Mouse (Mus musculus): ENCODE data around the gene Krt86. TPM values are rescaled to one million over a fixed set of nuclear protein-coding genes. Genes with fewer than 3 reads are reported as not detected.
A peak's percentile ranks its signal among the peaks of the same experiment; 100 is the strongest.

Gene Krt86
- polyA plus RNA-seq, 1 experiment from 2014 or later = not detected

- Histone ChIP-seq H3K4me2 (replicated peaks) (no peak overlapping the region), H3K9ac (no peak overlapping the region), H3K4me1 (no peaks in the 10 kb centered on the region), H3K27me3 (peaks cover 4% of the 10 kb centered on the region; the same call in 1 of the 2 replicates), H3K9me3 (peaks cover 4% of the 10 kb centered on the region), H3K4me3 (no peak overlapping the region), H3K27ac (no peak overlapping the region), H3K36me3 (no peaks in the 10 kb centered on the region)
- 76% methylated on average over 14 of the region's 14 CpGs for WGBS
- no peak for ATAC-seq (ENCODE audit: low FRiP score, low read depth)
Measured at GRCm38 (mm10) chr15:101459283-101459682, 14.0 kb upstream of the Krt86 start.

- H3K9me3 ChIP-seq = no peaks in the 10 kb centered on the region
- no peak within 1 kb of the TSS for H3K27ac ChIP-seq
- no peak within 1 kb of the TSS for H3K4me2 ChIP-seq (replicated peaks)
- H3K27me3 ChIP-seq = peaks cover 4% of the 10 kb centered on the region; the same call in 1 of the 2 replicates
- no peaks in the 10 kb centered on the region for H3K4me1 ChIP-seq
- no peak within 1 kb of the TSS for H3K4me3 ChIP-seq
- H3K9ac ChIP-seq = no peak within 1 kb of the TSS
- 77% methylated on average over 13 of the region's 13 CpGs for WGBS
- no peak for ATAC-seq (ENCODE audit: low FRiP score, low read depth)
- H3K36me3 ChIP-seq = no peaks in the 10 kb centered on the region
Measured at GRCm38 (mm10) chr15:101463651-101464050, 9.6 kb upstream of the Krt86 start, which contains the start of gene Krt81. TSS of gene Krt81 (minus strand) at chr15:101463751.

- Histone ChIP-seq H3K27ac (no peak overlapping the region), H3K4me1 (no peaks in the 10 kb centered on the region), H3K9ac (no peak overlapping the region), H3K36me3 (no peaks in the 10 kb centered on the region), H3K9me3 (no peaks in the 10 kb centered on the region), H3K4me3 (no peak overlapping the region), H3K4me2 (replicated peaks) (no peak overlapping the region), H3K27me3 (no peaks in the 10 kb centered on the region)
- 83% methylated on average over 4 of the region's 4 CpGs for WGBS
- no peak for ATAC-seq (ENCODE audit: low FRiP score, low read depth)
Measured at GRCm38 (mm10) chr15:101469093-101469492, 4.2 kb upstream of the Krt86 start.

GRCm38 (mm10) chr15:101479007-101479665 is 5.9 kb downstream of the Krt86 start:
- no peak for ATAC-seq (ENCODE audit: low FRiP score, low read depth)
- 7% methylated on average over 31 of the region's 31 CpGs for WGBS
- peak overlapping the region; percentile 60 for H3K4me2 ChIP-seq (replicated peaks)
- no peaks in the 10 kb centered on the region for H3K9me3 ChIP-seq
- H3K9ac ChIP-seq = peak overlapping the region; percentile 40; the same call in 1 of the 2 replicates
- peaks cover 10% of the 10 kb centered on the region for H3K4me1 ChIP-seq
- H3K36me3 ChIP-seq = no peaks in the 10 kb centered on the region
- H3K4me3 ChIP-seq = peak overlapping the region; percentile 33
- H3K27ac ChIP-seq = no peak overlapping the region
- H3K27me3 ChIP-seq = peaks cover 39% of the 10 kb centered on the region

- H3K9me3 ChIP-seq = no peaks in the 10 kb centered on the region
- no peak overlapping the region for H3K27ac ChIP-seq
- peaks cover 10% of the 10 kb centered on the region for H3K4me1 ChIP-seq
- H3K9ac ChIP-seq = no peak overlapping the region
- no peaks in the 10 kb centered on the region for H3K36me3 ChIP-seq
- WGBS = 43% methylated on average over 11 of the region's 11 CpGs
- H3K4me2 ChIP-seq (replicated peaks) = peak overlapping the region; percentile 60
- no peak for ATAC-seq (ENCODE audit: low FRiP score, low read depth)
- H3K4me3 ChIP-seq = peak overlapping the region; percentile 33
- peaks cover 39% of the 10 kb centered on the region for H3K27me3 ChIP-seq
Measured at GRCm38 (mm10) chr15:101479666-101480060, 6.4 kb downstream of the Krt86 start.

GRCm38 (mm10) chr15:101482056-101482455 is 8.8 kb downstream of the Krt86 start:
- WGBS = 44% methylated on average over 4 of the region's 4 CpGs

GRCm38 (mm10) chr15:101483646-101484045 is 10.4 kb downstream of the Krt86 start:
- Histone ChIP-seq H3K4me1 (peaks cover 20% of the 10 kb centered on the region), H3K9ac (no peak overlapping the region), H3K4me2 (replicated peaks) (no peak overlapping the region), H3K4me3 (no peak overlapping the region), H3K36me3 (no peaks in the 10 kb centered on the region), H3K9me3 (no peaks in the 10 kb centered on the region), H3K27me3 (peaks cover 28% of the 10 kb centered on the region), H3K27ac (no peak overlapping the region)
- 100% methylated on average over 1 of the region's 1 CpGs for WGBS
- no peak for ATAC-seq (ENCODE audit: low FRiP score, low read depth)

More at GRCm38 (mm10) chr15:101482056-101482455, 8.8 kb downstream of the Krt86 start:
- peaks cover 39% of the 10 kb centered on the region for H3K27me3 ChIP-seq
- no peak overlapping the region for H3K4me2 ChIP-seq (replicated peaks)
- no peak for ATAC-seq (ENCODE audit: low FRiP score, low read depth)
- H3K9ac ChIP-seq = no peak overlapping the region
- H3K9me3 ChIP-seq = no peaks in the 10 kb centered on the region
- H3K36me3 ChIP-seq = no peaks in the 10 kb centered on the region
- H3K27ac ChIP-seq = no peak overlapping the region
- H3K4me3 ChIP-seq = no peak overlapping the region
- peaks cover 20% of the 10 kb centered on the region for H3K4me1 ChIP-seq

- H3K27me3 ChIP-seq = peaks cover 16% of the 10 kb centered on the region
- no peak overlapping the region for H3K4me2 ChIP-seq (replicated peaks)
- H3K4me1 ChIP-seq = 0 out of 2 replicates have a peak, but pooled peaks cover 10% of the 10 kb centered on the region
- no peak overlapping the region for H3K4me3 ChIP-seq
- H3K9ac ChIP-seq = no peak overlapping the region
- 40% methylated on average over 1 of the region's 1 CpGs for WGBS
- no peaks in the 10 kb centered on the region for H3K9me3 ChIP-seq
- no peak for ATAC-seq (ENCODE audit: low FRiP score, low read depth)
- no peak overlapping the region for H3K27ac ChIP-seq
- no peaks in the 10 kb centered on the region for H3K36me3 ChIP-seq
Measured at GRCm38 (mm10) chr15:101484939-101485338, 11.7 kb downstream of the Krt86 start.

GRCm38 (mm10) chr15:101485911-101486635 is 12.8 kb downstream of the Krt86 start:
- WGBS = 73% methylated on average over 11 of the region's 11 CpGs
- Histone ChIP-seq H3K4me2 (replicated peaks) (no peak overlapping the region), H3K9me3 (no peaks in the 10 kb centered on the region), H3K9ac (no peak overlapping the region), H3K4me3 (no peak overlapping the region), H3K27me3 (peaks cover 7% of the 10 kb centered on the region; the same call in 1 of the 2 replicates), H3K36me3 (no peaks in the 10 kb centered on the region), H3K4me1 (0 out of 2 replicates have a peak, but pooled peaks cover 10% of the 10 kb centered on the region), H3K27ac (no peak overlapping the region)
- no peak for ATAC-seq (ENCODE audit: low FRiP score, low read depth)

- H3K36me3 ChIP-seq = no peaks in the 10 kb centered on the region
- no peak within 1 kb of the TSS for H3K4me2 ChIP-seq (replicated peaks)
- 53% methylated on average over 6 of the region's 6 CpGs for WGBS
- H3K9me3 ChIP-seq = no peaks in the 10 kb centered on the region
- H3K9ac ChIP-seq = no peak within 1 kb of the TSS
- H3K27me3 ChIP-seq = no peaks in the 10 kb centered on the region
- H3K4me1 ChIP-seq = peaks cover 14% of the 10 kb centered on the region
- ATAC-seq (ENCODE audit: low FRiP score, low read depth) = no peak
- no peak within 1 kb of the TSS for H3K4me3 ChIP-seq
- H3K27ac ChIP-seq = no peak within 1 kb of the TSS
Measured at GRCm38 (mm10) chr15:101491431-101491830, 18.2 kb downstream of the Krt86 start, which contains the start of gene Krt83. TSS of gene Krt83 (minus strand) at chr15:101491512.

GRCm38 (mm10) chr15:101492718-101493117 is 19.4 kb downstream of the Krt86 start:
- H3K9ac ChIP-seq = no peak overlapping the region
- no peak overlapping the region for H3K4me2 ChIP-seq (replicated peaks)
- H3K4me1 ChIP-seq = peaks cover 21% of the 10 kb centered on the region
- H3K9me3 ChIP-seq = no peaks in the 10 kb centered on the region
- no peak for ATAC-seq (ENCODE audit: low FRiP score, low read depth)
- no peak overlapping the region for H3K4me3 ChIP-seq
- H3K27me3 ChIP-seq = no peaks in the 10 kb centered on the region
- no peaks in the 10 kb centered on the region for H3K36me3 ChIP-seq
- no peak overlapping the region for H3K27ac ChIP-seq
- WGBS = 43% methylated on average over 8 of the region's 8 CpGs

GRCm38 (mm10) chr15:101493713-101494112 is 20.4 kb downstream of the Krt86 start:
- peaks cover 21% of the 10 kb centered on the region for H3K4me1 ChIP-seq
- H3K4me3 ChIP-seq = no peak overlapping the region
- H3K4me2 ChIP-seq (replicated peaks) = no peak overlapping the region
- no peaks in the 10 kb centered on the region for H3K36me3 ChIP-seq
- WGBS = 88% methylated on average over 6 of the region's 6 CpGs
- H3K27me3 ChIP-seq = 0 out of 2 replicates have a peak, but pooled peaks cover 2% of the 10 kb centered on the region
- H3K9me3 ChIP-seq = no peaks in the 10 kb centered on the region
- no peak overlapping the region for H3K27ac ChIP-seq
- H3K9ac ChIP-seq = no peak overlapping the region
- ATAC-seq (ENCODE audit: low FRiP score, low read depth) = no peak

Measured in limb, embryonic 13.5 days (tissue).